Mouse (Mus musculus): ENCODE data around the gene Arhgap18. TPM values are rescaled to one million over a fixed set of nuclear protein-coding genes. Genes with fewer than 3 reads are reported as not detected.
A peak's percentile ranks its signal among the peaks of the same experiment; 100 is the strongest.

Arhgap18 gene
- total and polyA plus RNA-seq, 3 experiments, result 0.85 to 39.8 (median 28.9) TPM

GRCm38 (mm10) chr10:26776443-26776842, 23.2 kb downstream of the Arhgap18 start:
- DNase-seq, result no peak

GRCm38 (mm10) chr10:26780581-26780980, 27.4 kb downstream of the Arhgap18 start:
- DNase-seq, result no peak

- DNase-seq, result no peak
These were observed 36.5 kb downstream of the Arhgap18 start for GRCm38 (mm10) chr10:26789680-26790079.

GRCm38 (mm10) chr10:26791810-26792209, 38.6 kb downstream of the Arhgap18 start:
- no peak for DNase-seq

DNA sequence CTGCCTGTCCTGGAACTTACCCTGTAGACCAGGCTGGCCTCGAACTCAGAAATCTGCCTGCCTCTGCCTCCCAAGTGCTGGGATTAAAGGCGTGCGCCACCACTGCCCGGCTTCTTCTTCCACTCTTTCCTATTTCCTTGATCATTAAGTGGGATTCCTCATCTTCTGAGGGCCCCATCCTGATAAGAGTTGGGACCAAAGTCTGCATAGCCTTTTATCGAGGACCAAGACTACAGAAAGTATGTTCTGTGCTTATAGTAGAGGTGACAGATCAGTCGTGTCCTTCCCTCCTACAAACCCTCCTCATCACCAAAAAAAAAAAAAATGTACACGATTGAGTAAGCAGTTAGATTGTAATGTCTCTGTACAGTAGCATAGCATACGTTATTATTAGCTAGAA, 39.8 kb downstream of the Arhgap18 start:
- DNase-seq, result no peak

- DNase-seq, result no peak
These were observed 43.4 kb downstream of the Arhgap18 start for GRCm38 (mm10) chr10:26796432-26797286.

DNA sequence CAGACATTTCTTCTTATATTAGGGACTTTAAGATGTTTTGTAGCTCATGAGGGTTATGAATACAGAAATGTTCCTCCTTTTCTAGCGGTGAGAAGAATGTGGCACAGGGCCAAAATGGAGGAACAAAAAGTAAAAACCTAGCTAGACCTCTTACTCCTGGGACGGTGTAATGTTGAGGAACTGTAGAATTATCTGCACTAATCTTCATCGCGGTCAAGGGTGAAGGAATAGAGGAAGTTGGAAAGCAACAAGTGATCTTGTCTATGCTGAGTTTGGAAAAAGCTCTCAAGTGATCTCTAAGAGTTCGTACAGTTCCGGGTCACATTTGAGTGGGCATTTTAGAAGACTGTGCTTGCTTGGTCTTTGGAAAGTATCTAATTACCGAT, 44.1 kb downstream of the Arhgap18 start:
- no peak for DNase-seq

DNA sequence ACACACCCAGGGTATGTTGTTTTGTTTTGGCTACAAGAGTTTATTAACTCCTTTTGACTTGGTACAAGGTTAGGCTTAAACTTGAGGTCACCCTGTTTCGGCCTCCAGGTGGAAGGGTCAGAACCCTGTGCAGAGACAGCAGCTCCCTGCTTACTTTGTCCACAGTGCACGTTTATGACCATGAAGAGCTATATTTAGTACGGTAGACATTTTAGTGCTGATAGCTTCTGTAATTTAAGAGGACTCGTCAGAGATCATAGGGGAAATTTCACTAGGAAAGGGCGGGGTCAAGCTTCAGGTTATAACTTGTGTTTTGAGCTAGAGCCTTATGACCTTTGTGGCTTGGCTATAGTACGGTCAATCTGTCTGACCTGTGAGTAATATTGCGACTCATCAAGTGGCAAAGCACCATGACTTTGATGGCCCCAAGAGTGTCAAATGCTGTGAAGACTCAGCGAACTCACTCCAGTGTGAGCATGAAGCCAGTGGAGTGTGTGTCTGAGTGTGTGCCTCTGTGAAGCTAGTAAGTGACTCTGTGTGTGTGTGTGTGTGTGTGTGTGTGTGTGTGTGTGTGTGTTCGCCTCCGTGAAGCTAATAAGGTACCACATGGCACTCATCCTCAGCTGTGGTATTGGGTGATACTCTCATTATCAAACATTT, 45.7 kb downstream of the Arhgap18 start:
- peak; percentile 69 for DNase-seq

GRCm38 (mm10) chr10:26799562-26800051, 46.4 kb downstream of the Arhgap18 start:
- peak; percentile 84 for DNase-seq

DNA sequence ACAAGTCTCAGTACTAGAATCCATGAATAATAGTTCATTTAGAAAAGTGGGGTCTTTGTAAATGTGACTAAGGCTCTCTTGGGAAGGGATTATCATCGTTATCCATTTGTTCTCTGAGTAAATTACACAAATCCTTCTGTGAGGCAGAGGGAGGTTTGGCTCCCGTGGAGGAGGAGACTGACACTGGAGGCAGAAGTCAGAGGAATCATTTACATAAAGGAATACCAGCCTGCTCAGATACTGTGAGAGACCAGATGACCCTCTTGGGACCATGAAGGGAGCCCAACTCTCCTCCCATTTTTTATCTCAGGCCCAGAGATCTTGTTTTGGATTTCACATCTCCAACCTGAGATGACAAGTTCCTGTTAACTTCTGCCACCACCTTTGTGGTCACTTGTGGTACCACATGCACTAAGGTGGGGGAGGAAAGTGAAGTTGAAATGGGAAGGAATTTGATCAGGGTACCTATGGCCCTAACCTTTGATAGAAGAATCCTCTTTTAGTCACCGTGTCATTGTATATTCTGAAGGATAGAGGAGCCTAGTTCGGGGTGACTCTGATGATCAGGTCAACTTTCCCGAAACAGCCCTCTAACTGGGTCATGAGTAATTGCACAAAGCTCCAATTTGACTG, 51.2 kb downstream of the Arhgap18 start:
- DNase-seq, result no peak

DNA sequence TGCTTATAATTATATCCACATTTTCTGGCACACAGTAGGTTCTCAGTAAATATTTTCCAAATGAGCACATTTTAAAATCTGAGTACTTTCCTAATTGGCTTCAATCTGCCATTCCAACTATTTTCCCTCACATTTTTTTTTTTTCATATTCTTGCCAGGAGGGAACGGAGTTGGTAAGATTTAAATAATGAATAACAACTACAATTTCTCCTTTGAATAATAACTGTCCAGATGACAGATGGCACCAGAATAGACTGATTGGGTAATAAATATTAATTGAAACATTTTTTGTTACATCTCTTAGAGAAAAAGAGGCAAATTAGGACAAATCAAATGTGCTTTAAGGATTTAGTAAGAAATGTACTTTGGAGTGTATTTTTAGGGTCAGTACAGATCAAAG, 51.8 kb downstream of the Arhgap18 start:
- no peak for DNase-seq

DNA sequence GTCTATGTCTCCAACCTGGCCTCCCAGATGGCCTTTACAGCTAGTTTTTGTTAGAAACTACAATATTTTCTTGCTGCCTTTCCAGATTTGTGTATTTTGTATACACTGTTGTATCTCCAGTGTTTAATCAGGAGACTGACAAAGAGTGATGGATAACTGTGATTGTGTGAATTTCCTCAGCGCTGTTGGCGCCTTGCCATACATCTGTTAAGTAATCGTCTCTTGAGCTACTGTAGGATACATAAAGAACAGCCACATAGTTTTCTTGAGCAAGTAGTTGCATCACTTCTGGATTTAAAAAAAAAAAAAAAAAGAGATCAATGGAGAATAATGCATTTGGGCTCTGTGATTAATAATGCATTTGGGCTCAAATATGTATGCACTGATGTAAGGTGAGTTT, 52.9 kb downstream of the Arhgap18 start:
- DNase-seq, result no peak

DNA sequence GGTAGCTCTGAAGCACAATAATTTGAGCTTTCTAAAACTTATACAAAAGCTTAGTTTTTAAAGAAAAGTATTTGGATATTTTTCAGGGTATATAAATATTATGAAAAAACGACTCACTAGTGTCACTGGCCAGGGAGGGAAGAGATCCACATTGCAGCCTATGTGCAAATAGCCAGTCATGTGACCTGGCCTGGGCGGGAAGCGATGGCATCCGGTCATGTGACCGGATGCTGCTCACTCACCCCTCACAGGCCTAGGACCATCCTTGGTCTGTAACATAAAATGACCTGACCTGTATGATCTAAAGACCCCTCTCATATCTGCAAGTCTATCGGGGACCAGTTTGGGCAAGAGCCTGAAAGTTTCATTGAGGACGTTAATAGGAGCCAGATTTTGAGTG, 56.8 kb downstream of the Arhgap18 start:
- no peak for DNase-seq

DNA sequence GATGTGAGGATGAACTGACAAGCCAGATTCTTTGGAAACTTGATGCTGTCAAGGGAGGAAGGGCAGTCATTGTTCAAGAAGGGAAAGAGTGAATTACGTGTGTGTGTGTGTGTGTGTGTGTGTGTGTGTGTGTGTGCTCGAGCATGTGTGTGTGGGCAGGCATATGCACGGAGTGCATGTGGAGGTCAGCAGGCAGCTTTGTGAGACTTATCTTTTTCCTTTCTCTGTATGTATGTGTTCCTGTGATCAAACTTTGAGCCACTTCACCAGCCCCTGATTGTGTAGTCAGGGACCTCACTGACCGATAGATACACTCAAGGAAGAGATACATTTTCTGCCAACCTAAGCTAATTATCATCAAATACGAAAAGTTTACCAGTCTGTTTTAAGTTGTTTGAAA, 57.6 kb downstream of the Arhgap18 start:
- DNase-seq, result no peak

DNA sequence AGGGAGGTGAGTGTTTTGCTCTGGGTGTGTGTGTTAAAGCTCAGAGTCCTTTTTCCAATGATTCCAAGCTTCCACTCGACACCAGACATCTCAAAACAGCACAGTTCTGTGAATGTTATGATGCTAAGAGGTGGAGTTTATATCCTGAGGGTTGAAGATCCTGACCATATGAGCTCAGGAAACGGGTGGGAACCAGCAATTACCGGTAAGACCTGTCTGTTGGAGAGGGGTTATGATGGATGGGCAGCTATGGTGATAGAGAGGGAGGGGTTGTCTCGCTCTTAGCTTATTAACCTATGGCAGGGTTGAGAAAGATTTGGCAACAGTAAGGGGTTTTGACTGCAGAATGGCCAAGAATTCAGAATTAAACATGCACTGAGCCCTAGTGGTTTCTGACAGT, 58.1 kb downstream of the Arhgap18 start:
- no peak for DNase-seq

DNA sequence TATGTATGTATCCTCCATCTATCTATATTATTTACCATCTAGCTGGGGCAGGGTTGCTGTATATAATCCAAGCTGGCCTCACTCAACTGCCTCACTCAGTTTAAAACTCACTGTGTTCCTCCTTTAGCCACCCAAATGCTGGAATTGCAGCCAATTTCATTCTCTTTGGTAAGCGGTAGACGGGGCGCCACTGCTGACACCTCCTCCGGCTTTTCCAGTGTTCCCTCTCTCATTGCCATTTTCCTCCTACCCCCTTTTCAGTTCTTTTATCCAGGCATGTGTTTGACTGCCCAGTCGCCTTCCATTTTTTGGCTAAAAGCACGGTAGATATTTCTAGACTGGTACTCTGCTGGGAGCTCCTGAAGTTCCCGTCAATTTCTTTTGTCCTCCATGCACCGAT, 62.4 kb downstream of the Arhgap18 start:
- DNase-seq, result no peak

DNA sequence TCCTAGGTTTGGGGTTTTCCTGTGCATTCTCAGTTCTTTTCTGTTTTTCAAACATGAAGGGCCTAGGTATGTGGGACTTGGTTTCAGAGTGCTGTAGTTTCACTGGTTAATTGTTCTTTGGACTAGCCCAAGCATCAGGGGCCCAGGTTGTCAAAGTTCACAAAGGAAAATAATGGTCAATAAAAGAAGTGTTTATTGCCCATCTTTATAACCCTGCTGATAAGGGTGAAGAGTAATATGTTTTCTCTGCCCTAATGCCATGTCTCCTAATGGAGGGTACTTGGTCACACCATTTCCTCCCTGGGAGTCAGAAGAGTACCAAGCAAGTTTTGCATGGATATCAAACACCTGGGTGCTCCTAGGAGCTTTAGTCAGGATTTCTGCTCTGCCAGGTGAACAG, 67.1 kb downstream of the Arhgap18 start:
- no peak for DNase-seq

DNA sequence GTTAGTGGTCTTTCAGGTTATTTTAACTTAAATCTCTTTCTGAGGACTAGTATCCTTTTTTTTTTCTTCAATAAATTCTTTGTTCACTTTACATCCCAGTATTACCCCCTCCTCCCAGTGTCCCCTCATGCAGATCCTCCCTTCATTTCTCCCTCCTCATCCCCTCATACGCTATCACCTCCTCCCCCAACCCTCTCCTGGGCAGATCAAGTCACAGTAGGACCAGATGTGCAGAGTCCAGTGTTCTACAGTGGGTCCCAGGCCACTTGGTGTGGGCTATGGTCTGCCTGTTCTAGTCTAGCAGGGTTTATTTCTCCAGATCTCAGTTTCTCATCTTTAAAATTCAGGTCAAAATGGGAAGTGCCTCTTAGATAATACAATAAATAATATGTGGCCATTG, 67.7 kb downstream of the Arhgap18 start:
- no peak for DNase-seq

DNA sequence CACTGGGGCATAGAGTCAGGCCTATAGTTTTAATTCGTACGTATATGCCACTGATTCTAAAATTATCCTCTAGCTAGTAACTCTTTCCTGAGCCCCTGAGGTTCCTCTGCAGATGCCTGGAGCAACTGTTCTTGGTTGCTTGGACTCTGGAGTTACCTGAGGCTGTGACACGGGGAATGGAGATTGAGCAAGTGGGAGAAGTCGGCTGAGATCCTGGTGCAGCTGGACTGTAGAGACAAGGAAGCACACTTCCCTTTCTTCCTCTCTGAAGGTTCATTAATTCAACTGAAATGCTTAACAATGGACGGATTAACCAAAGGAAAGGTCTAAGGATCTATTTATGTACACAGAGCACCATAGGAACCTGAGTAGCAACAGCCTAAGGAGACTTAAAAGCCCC, 70.8 kb downstream of the Arhgap18 start:
- DNase-seq, result no peak

DNA sequence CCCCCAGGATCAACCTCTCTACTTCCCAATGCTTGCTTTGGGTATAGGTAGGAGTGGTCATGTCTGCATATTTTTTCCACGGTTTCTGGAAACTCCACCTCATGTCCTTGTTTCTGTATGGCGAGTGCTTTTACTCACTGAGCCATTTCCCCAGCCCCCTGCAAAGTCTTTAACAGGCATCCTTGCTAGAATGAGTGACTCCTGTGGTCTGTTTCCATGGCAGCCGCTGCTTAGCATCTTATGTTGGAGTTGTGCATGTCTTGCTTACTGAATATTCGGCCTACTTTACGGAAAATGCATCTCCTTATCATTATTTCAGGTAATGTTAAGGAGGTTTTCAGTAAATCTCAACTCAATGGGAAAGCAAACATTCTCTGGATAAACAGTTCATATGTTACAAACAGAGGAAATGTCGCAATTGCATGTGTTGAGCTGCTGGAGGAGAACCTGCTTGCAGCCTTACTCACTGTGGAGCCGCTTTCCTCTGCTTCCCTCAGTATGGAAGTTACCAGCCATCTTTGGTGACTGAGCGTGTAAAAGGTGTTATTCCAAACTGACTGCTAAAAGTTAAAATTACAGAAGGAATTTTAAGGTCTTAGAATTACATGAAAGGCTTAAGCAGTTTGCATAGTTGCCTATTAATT, 72.1 kb downstream of the Arhgap18 start:
- DNase-seq, result no peak

GRCm38 (mm10) chr10:26827315-26827714, 74.1 kb downstream of the Arhgap18 start:
- DNase-seq, result no peak

DNA sequence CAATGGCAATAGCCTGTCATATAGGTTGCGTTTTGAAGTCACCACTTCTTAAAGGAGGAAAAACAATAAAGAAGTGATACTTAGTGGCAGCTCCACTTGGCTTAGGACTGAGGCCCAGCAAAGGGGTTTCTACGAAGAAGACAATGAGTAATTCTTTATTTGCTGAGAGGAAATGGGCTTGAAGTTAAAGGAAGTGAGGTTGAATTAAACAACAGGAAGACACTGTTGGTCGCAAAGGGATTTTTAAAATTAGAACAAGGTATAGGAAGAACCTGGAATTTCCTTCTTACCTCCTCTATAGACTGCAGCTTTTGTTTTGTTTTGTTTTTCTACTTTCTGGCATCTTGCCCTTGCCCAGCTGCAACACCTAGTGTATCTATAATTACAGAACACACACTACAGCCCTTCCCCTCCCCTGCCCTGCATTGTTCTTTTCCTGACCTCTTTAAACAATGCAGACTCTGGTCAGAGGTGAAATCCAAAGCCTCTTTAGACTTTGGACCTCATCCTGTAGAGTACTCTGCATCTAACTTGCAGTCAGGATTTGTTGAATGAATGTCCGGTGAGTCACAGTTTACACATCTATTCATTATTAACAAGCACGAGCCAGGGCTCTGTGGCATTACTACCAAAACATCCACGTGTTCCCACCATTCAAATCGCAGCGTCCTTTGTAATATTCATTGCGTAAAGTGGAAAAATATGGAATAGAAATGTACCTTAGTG, 75.4 kb downstream of the Arhgap18 start:
- DNase-seq, result peak; percentile 34

Data from adrenal gland, adult 2 months (tissue).